Mouse (Mus musculus): ENCODE measurements around the gene Lmln. TPM values are rescaled to one million over a fixed set of nuclear protein-coding genes. Genes with fewer than 3 reads are reported as not detected.
"Not testable (repeated sequence)": the region's sequence is repeated elsewhere in the genome, so short reads cannot be mapped to it uniquely, and the experiment has no call there.

Lmln gene
- polyA plus RNA-seq, 1 experiment from 2014 or later, result 2.5 TPM

- no peak overlapping the region for H3K27ac ChIP-seq (ENCODE audit: low read depth, low read length)
- no peaks in the 10 kb centered on the region for H3K36me3 ChIP-seq (ENCODE audit: control insufficient read depth, insufficient read depth, low read length)
- H3K4me3 ChIP-seq (ENCODE audit: low read depth, low read length), result no peak overlapping the region
- 81% methylated on average over 5 of the region's 5 CpGs for WGBS
- no peaks in the 10 kb centered on the region for H3K9me3 ChIP-seq (ENCODE audit: control insufficient read depth, low read length)
- no peak overlapping the region for H3K9ac ChIP-seq (ENCODE audit: low read length)
- peaks cover 7% of the 10 kb centered on the region for H3K4me1 ChIP-seq (ENCODE audit: control insufficient read depth, insufficient read depth, low read length)
- DNase-seq (ENCODE audit: low spot score) (no peak), ATAC-seq (ENCODE audit: insufficient read depth, low FRiP score, low TSS enrichment) (no peak)
- H3K4me2 ChIP-seq (ENCODE audit: low read depth), result no peak overlapping the region
- H3K27me3 ChIP-seq (ENCODE audit: control insufficient read depth, insufficient read depth, low read length), result no peaks in the 10 kb centered on the region
Observed at GRCm38 (mm10) chr16:33053141-33053540, 9.2 kb upstream of the Lmln start.

GRCm38 (mm10) chr16:33054927-33055326 is 7.4 kb upstream of the Lmln start:
- not testable (repeated sequence) for ATAC-seq (ENCODE audit: insufficient read depth, low FRiP score, low TSS enrichment)
- WGBS, result 93% methylated on average over 2 of the region's 2 CpGs

GRCm38 (mm10) chr16:33055655-33056054 is 6.7 kb upstream of the Lmln start:
- DNase-seq (ENCODE audit: low spot score) (peak; percentile 18), ATAC-seq (ENCODE audit: insufficient read depth, low FRiP score, low TSS enrichment) (0 out of 2 replicates have a peak, but pooled peaks have one; percentile 7)
- Histone ChIP-seq H3K9me3 (ENCODE audit: control insufficient read depth, low read length) (no peaks in the 10 kb centered on the region), H3K27ac (ENCODE audit: low read depth, low read length) (no peak overlapping the region), H3K27me3 (ENCODE audit: control insufficient read depth, insufficient read depth, low read length) (no peaks in the 10 kb centered on the region), H3K9ac (ENCODE audit: low read length) (no peak overlapping the region), H3K4me2 (ENCODE audit: low read depth) (peak overlapping the region; percentile 57), H3K4me3 (ENCODE audit: low read depth, low read length) (peak overlapping the region; percentile 98), H3K4me1 (ENCODE audit: control insufficient read depth, insufficient read depth, low read length) (peaks cover 8% of the 10 kb centered on the region), H3K36me3 (ENCODE audit: control insufficient read depth, insufficient read depth, low read length) (peaks cover 11% of the 10 kb centered on the region)
- 23% methylated on average over 10 of the region's 10 CpGs for WGBS

More at GRCm38 (mm10) chr16:33054927-33055326, 7.4 kb upstream of the Lmln start:
- H3K9ac ChIP-seq (ENCODE audit: low read length); H3K36me3 ChIP-seq (ENCODE audit: control insufficient read depth, insufficient read depth, low read length); H3K9me3 ChIP-seq (ENCODE audit: control insufficient read depth, low read length); H3K27ac ChIP-seq (ENCODE audit: low read depth, low read length); DNase-seq (ENCODE audit: low spot score); H3K27me3 ChIP-seq (ENCODE audit: control insufficient read depth, insufficient read depth, low read length); H3K4me1 ChIP-seq (ENCODE audit: control insufficient read depth, insufficient read depth, low read length); H3K4me3 ChIP-seq (ENCODE audit: low read depth, low read length); H3K4me2 ChIP-seq (ENCODE audit: low read depth): not testable (repeated sequence)

- peak within 1 kb of the TSS; percentile 57 for H3K4me2 ChIP-seq (ENCODE audit: low read depth)
- H3K27me3 ChIP-seq (ENCODE audit: control insufficient read depth, insufficient read depth, low read length), result no peaks in the 10 kb centered on the region
- WGBS, result 0% methylated on average over 47 of the region's 47 CpGs
- H3K36me3 ChIP-seq (ENCODE audit: control insufficient read depth, insufficient read depth, low read length), result peaks cover 13% of the 10 kb centered on the region
- peaks cover 8% of the 10 kb centered on the region for H3K4me1 ChIP-seq (ENCODE audit: control insufficient read depth, insufficient read depth, low read length)
- peak; percentile 94 for DNase-seq (ENCODE audit: low spot score)
- H3K9me3 ChIP-seq (ENCODE audit: control insufficient read depth, low read length), result no peaks in the 10 kb centered on the region
- peak; percentile 89 for ATAC-seq (ENCODE audit: insufficient read depth, low FRiP score, low TSS enrichment)
- H3K4me3 ChIP-seq (ENCODE audit: low read depth, low read length), result peak within 1 kb of the TSS; percentile 98
- H3K9ac ChIP-seq (ENCODE audit: low read length), result peak within 1 kb of the TSS; percentile 98
- peak within 1 kb of the TSS; percentile 79 for H3K27ac ChIP-seq (ENCODE audit: low read depth, low read length)
Observed at GRCm38 (mm10) chr16:33056095-33056785, 6.1 kb upstream of the Lmln start, which contains the start of the genes Iqcg and Rpl35a. TSS of gene Iqcg (minus strand) at chr16:33056218. TSS of gene Rpl35a (plus strand) at chr16:33056453.

- DNase-seq (ENCODE audit: low spot score) (no peak), ATAC-seq (ENCODE audit: insufficient read depth, low FRiP score, low TSS enrichment) (peak; percentile 33; the same call in 1 of the 2 replicates)
- H3K4me3 ChIP-seq (ENCODE audit: low read depth, low read length), result peak overlapping the region; percentile 98
- peak overlapping the region; percentile 98 for H3K9ac ChIP-seq (ENCODE audit: low read length)
- peak overlapping the region; percentile 79 for H3K27ac ChIP-seq (ENCODE audit: low read depth, low read length)
- H3K9me3 ChIP-seq (ENCODE audit: control insufficient read depth, low read length), result no peaks in the 10 kb centered on the region
- H3K4me1 ChIP-seq (ENCODE audit: control insufficient read depth, insufficient read depth, low read length), result peaks cover 11% of the 10 kb centered on the region
- H3K4me2 ChIP-seq (ENCODE audit: low read depth), result peak overlapping the region; percentile 57
- no peaks in the 10 kb centered on the region for H3K27me3 ChIP-seq (ENCODE audit: control insufficient read depth, insufficient read depth, low read length)
- peaks cover 13% of the 10 kb centered on the region for H3K36me3 ChIP-seq (ENCODE audit: control insufficient read depth, insufficient read depth, low read length)
- under 1% methylated on average over 24 of the region's 24 CpGs for WGBS
Observed at GRCm38 (mm10) chr16:33056786-33057185, 5.5 kb upstream of the Lmln start.

- no peak overlapping the region for H3K27ac ChIP-seq (ENCODE audit: low read depth, low read length)
- H3K9ac ChIP-seq (ENCODE audit: low read length), result peak overlapping the region; percentile 14; the same call in 1 of the 2 replicates
- peak overlapping the region; percentile 57 for H3K4me2 ChIP-seq (ENCODE audit: low read depth)
- no peaks in the 10 kb centered on the region for H3K9me3 ChIP-seq (ENCODE audit: control insufficient read depth, low read length)
- H3K4me3 ChIP-seq (ENCODE audit: low read depth, low read length), result peak overlapping the region; percentile 98
- ATAC-seq (ENCODE audit: insufficient read depth, low FRiP score, low TSS enrichment) (no peak), DNase-seq (ENCODE audit: low spot score) (no peak)
- H3K27me3 ChIP-seq (ENCODE audit: control insufficient read depth, insufficient read depth, low read length), result no peaks in the 10 kb centered on the region
- peaks cover 13% of the 10 kb centered on the region for H3K4me1 ChIP-seq (ENCODE audit: control insufficient read depth, insufficient read depth, low read length)
- WGBS, result 92% methylated on average over 16 of the region's 16 CpGs
- peaks cover 13% of the 10 kb centered on the region for H3K36me3 ChIP-seq (ENCODE audit: control insufficient read depth, insufficient read depth, low read length)
Observed at GRCm38 (mm10) chr16:33058033-33058432, 4.3 kb upstream of the Lmln start.

- not testable (repeated sequence) for ATAC-seq (ENCODE audit: insufficient read depth, low FRiP score, low TSS enrichment); H3K4me3 ChIP-seq (ENCODE audit: low read depth, low read length); H3K4me2 ChIP-seq (ENCODE audit: low read depth); H3K9ac ChIP-seq (ENCODE audit: low read length); H3K27me3 ChIP-seq (ENCODE audit: control insufficient read depth, insufficient read depth, low read length); DNase-seq (ENCODE audit: low spot score); H3K9me3 ChIP-seq (ENCODE audit: control insufficient read depth, low read length); H3K27ac ChIP-seq (ENCODE audit: low read depth, low read length)
- WGBS, result 93% methylated on average over 9 of the region's 9 CpGs
- H3K4me1 ChIP-seq (ENCODE audit: control insufficient read depth, insufficient read depth, low read length), result peaks cover 19% of the 10 kb centered on the region
- H3K36me3 ChIP-seq (ENCODE audit: control insufficient read depth, insufficient read depth, low read length), result peaks cover 13% of the 10 kb centered on the region
Observed at GRCm38 (mm10) chr16:33058656-33059055, 3.7 kb upstream of the Lmln start.

GRCm38 (mm10) chr16:33059471-33059870 is 2.9 kb upstream of the Lmln start:
- Histone ChIP-seq H3K4me1 (ENCODE audit: control insufficient read depth, insufficient read depth, low read length) (peaks cover 24% of the 10 kb centered on the region), H3K9ac (ENCODE audit: low read length) (no peak overlapping the region), H3K9me3 (ENCODE audit: control insufficient read depth, low read length) (no peaks in the 10 kb centered on the region), H3K4me2 (ENCODE audit: low read depth) (no peak overlapping the region), H3K27ac (ENCODE audit: low read depth, low read length) (no peak overlapping the region), H3K36me3 (ENCODE audit: control insufficient read depth, insufficient read depth, low read length) (peaks cover 13% of the 10 kb centered on the region), H3K27me3 (ENCODE audit: control insufficient read depth, insufficient read depth, low read length) (no peaks in the 10 kb centered on the region), H3K4me3 (ENCODE audit: low read depth, low read length) (no peak overlapping the region)
- WGBS, result 93% methylated on average over 1 of the region's 1 CpGs
- DNase-seq (ENCODE audit: low spot score) (no peak), ATAC-seq (ENCODE audit: insufficient read depth, low FRiP score, low TSS enrichment) (no peak)

GRCm38 (mm10) chr16:33060926-33061325 is 1.4 kb upstream of the Lmln start:
- Histone ChIP-seq H3K27me3 (ENCODE audit: control insufficient read depth, insufficient read depth, low read length) (no peaks in the 10 kb centered on the region), H3K9me3 (ENCODE audit: control insufficient read depth, low read length) (no peaks in the 10 kb centered on the region), H3K27ac (ENCODE audit: low read depth, low read length) (no peak overlapping the region), H3K4me1 (ENCODE audit: control insufficient read depth, insufficient read depth, low read length) (peaks cover 24% of the 10 kb centered on the region), H3K4me2 (ENCODE audit: low read depth) (no peak overlapping the region), H3K4me3 (ENCODE audit: low read depth, low read length) (no peak overlapping the region), H3K9ac (ENCODE audit: low read length) (no peak overlapping the region), H3K36me3 (ENCODE audit: control insufficient read depth, insufficient read depth, low read length) (peaks cover 13% of the 10 kb centered on the region)
- DNase-seq (ENCODE audit: low spot score) (no peak), ATAC-seq (ENCODE audit: insufficient read depth, low FRiP score, low TSS enrichment) (no peak)
- WGBS, result 77% methylated on average over 2 of the region's 2 CpGs

Measured in neural tube, embryonic 11.5 days (tissue).